13 mouse cellular contexts compared by ENCODE assay signal in genomic region chr13:81785766-81786480, GRCm38 (mm10). TPM values are rescaled to one million over a fixed set of nuclear protein-coding genes. Genes with fewer than 3 reads are reported as not detected.
A peak's percentile ranks its signal among the peaks of the same experiment; 100 is the strongest.
DNase-seq lines count a peak whose midpoint lies in the region; ATAC-seq and TF ChIP-seq lines count a peak whose summit lies in the region.
"Had no signal": no experiment of that assay in that cellular context is flagged by ENCODE, and none has a peak within 500 bp of the region (broad histone marks: within the 10 kb centered on the region; RNA-seq: fewer than 3 reads in every experiment).

No protein-coding gene starts in this region.

- TF ChIP-seq CTCF in olfactory bulb, adult 2 months (IDR thresholded peaks at IDR 0.05; ENCODE audit: insufficient read depth, low read depth, low read length) = no peak

- no peak overlapping the region for H3K4me2 ChIP-seq in heart, embryonic 12.5 days
- H3K4me2 ChIP-seq in neural tube, embryonic 12.5 days (replicated peaks) = peak overlapping the region; percentile 25; the same call in 1 of the 2 replicates
- peak overlapping the region; percentile 54 for H3K4me2 ChIP-seq in forebrain, embryonic 13.5 days
- H3K4me2 ChIP-seq: heart, embryonic 15.5 days had no signal

- H3K4me1 ChIP-seq in heart, embryonic 12.5 days (replicated peaks) = peaks cover 17% of the 10 kb centered on the region
- peaks cover 15% of the 10 kb centered on the region for H3K4me1 ChIP-seq in neural tube, embryonic 12.5 days
- H3K4me1 ChIP-seq in forebrain, embryonic 13.5 days = peaks cover 29% of the 10 kb centered on the region
- peaks cover 7% of the 10 kb centered on the region for H3K4me1 ChIP-seq in olfactory bulb, adult 2 months (ENCODE audit: control insufficient read depth, insufficient read depth, low read length)
- peaks cover 10% of the 10 kb centered on the region; the same call in 1 of the 2 replicates for H3K4me1 ChIP-seq in limb, embryonic 10.5 days

- WGBS in heart, embryonic 12.5 days = 69% methylated on average over 11 of the region's 11 CpGs
- 71% methylated on average over 11 of the region's 11 CpGs for WGBS in neural tube, embryonic 12.5 days
- WGBS in forebrain, embryonic 13.5 days = 43% methylated on average over 11 of the region's 11 CpGs
- WGBS in olfactory bulb, adult 2 months = 23% methylated on average over 11 of the region's 11 CpGs
- WGBS in limb, embryonic 10.5 days = 85% methylated on average over 11 of the region's 11 CpGs

- no peak overlapping the region for H3K27ac ChIP-seq in heart, embryonic 12.5 days (ENCODE audit: poor library complexity, severe bottlenecking)
- no peak overlapping the region for H3K27ac ChIP-seq in neural tube, embryonic 12.5 days
- peak overlapping the region; percentile 54 for H3K27ac ChIP-seq in forebrain, embryonic 13.5 days
- peak overlapping the region; percentile 33; the same call in 1 of the 2 replicates for H3K27ac ChIP-seq in olfactory bulb, adult 2 months (ENCODE audit: insufficient read depth, low read depth, low read length)
- no peak overlapping the region for H3K27ac ChIP-seq in limb, embryonic 10.5 days
- H3K27ac ChIP-seq: heart, embryonic 15.5 days had no signal

- no peak for ATAC-seq in heart, embryonic 12.5 days (ENCODE audit: insufficient number of reproducible peaks, low FRiP score)
- no peak for ATAC-seq in neural tube, embryonic 12.5 days (ENCODE audit: low FRiP score, low read depth)
- ATAC-seq in forebrain, embryonic 13.5 days = no peak

- intact Hi-C loops in heart, postnatal 14 days (cut with DNase I) = loop anchor here (10.0 kb wide), 1 partner anchor 901 kb away; the partner anchor contains the start of gene Arrdc3

- no peak for DNase-seq in heart, postnatal 14 days
- no peak for DNase-seq in neural tube, embryonic 10.5 days (ENCODE audit: extremely low spot score, low spot score)
- DNase-seq in limb, embryonic 10.5 days (ENCODE audit: low spot score) = no peak
- no peak for DNase-seq in gastrocnemius, postnatal 4 days (ENCODE audit: low spot score in 2 of 2)
- DNase-seq: B cell, adult 2 months; liver had no signal

- no peak overlapping the region for H3K4me3 ChIP-seq in heart, embryonic 12.5 days
- no peak overlapping the region for H3K4me3 ChIP-seq in neural tube, embryonic 12.5 days
- peak overlapping the region; percentile 19 for H3K4me3 ChIP-seq in forebrain, embryonic 13.5 days
- H3K4me3 ChIP-seq in olfactory bulb, adult 2 months (ENCODE audit: insufficient read depth, low read depth, low read length) = peak overlapping the region; percentile 30
- H3K4me3 ChIP-seq in limb, embryonic 10.5 days = no peak overlapping the region
- H3K4me3 ChIP-seq: erythroblast, embryonic 14.5 days; heart, embryonic 15.5 days; megakaryocyte, embryonic 14.5 days had no signal

- H3K9ac ChIP-seq in heart, embryonic 12.5 days = peak overlapping the region; percentile 12; the same call in 1 of the 2 replicates
- H3K9ac ChIP-seq in neural tube, embryonic 12.5 days = 0 out of 2 replicates have a peak overlapping the region, but pooled peaks have one; percentile 14
- peak overlapping the region; percentile 50 for H3K9ac ChIP-seq in forebrain, embryonic 13.5 days
- H3K9ac ChIP-seq: heart, embryonic 15.5 days had no signal

- TF ChIP-seq POLR2A in olfactory bulb, adult 2 months (IDR thresholded peaks at IDR 0.05; ENCODE audit: insufficient read depth, low read depth, low read length) = no peak

- H3K9me3 ChIP-seq in heart, embryonic 12.5 days (replicated peaks) = no peaks in the 10 kb centered on the region
- H3K9me3 ChIP-seq in neural tube, embryonic 12.5 days = no peaks in the 10 kb centered on the region
- H3K9me3 ChIP-seq in forebrain, embryonic 13.5 days (replicated peaks) = no peaks in the 10 kb centered on the region
- H3K9me3 ChIP-seq in limb, embryonic 10.5 days (replicated peaks) = no peaks in the 10 kb centered on the region
- H3K9me3 ChIP-seq: heart, embryonic 15.5 days; megakaryocyte, embryonic 14.5 days had no signal

- H3K36me3 ChIP-seq in heart, embryonic 12.5 days = peaks cover 23% of the 10 kb centered on the region
- H3K36me3 ChIP-seq in neural tube, embryonic 12.5 days = peaks cover 19% of the 10 kb centered on the region; the same call in 1 of the 2 replicates
- H3K36me3 ChIP-seq in forebrain, embryonic 13.5 days (ENCODE audit: poor library complexity, severe bottlenecking) = peaks cover 27% of the 10 kb centered on the region
- H3K36me3 ChIP-seq in limb, embryonic 10.5 days = peaks cover 46% of the 10 kb centered on the region

- H3K27me3 ChIP-seq in heart, embryonic 12.5 days (replicated peaks) = no peaks in the 10 kb centered on the region
- H3K27me3 ChIP-seq in neural tube, embryonic 12.5 days (replicated peaks) = no peaks in the 10 kb centered on the region
- no peaks in the 10 kb centered on the region for H3K27me3 ChIP-seq in forebrain, embryonic 13.5 days
- H3K27me3 ChIP-seq in limb, embryonic 10.5 days (ENCODE audit: low read depth, poor library complexity, severe bottlenecking) = no peaks in the 10 kb centered on the region
- H3K27me3 ChIP-seq: heart, embryonic 15.5 days; megakaryocyte, embryonic 14.5 days had no signal

RNA-seq across cellular contexts. Expression of gene Cetn3, which starts 3.0 kb away (rescaled TPM):
- polyA plus RNA-seq in heart, embryonic 12.5 days (2016; fragmentation: Nextera tagmentation; extraction: Ambion mirVana) = 231 TPM in 2 replicates
- 10 to 100 TPM; 71.1 to 76.1 TPM for total RNA-seq in heart, postnatal 14 days (2021)
- polyA plus RNA-seq in neural tube, embryonic 12.5 days (2016; fragmentation: Nextera tagmentation; extraction: Ambion mirVana) = 226 and 269 TPM in 2 replicates
- 267 and 308 TPM in 2 replicates for polyA plus RNA-seq in forebrain, embryonic 13.5 days (2015; fragmentation: Nextera tagmentation; extraction: Ambion mirVana)
- not detected in 2 replicates for polyA plus RNA-seq in olfactory bulb, adult 2 months (2012; ENCODE audit: insufficient read depth, insufficient read length, low replicate concordance, missing spikeins)
- polyA plus RNA-seq in limb, embryonic 10.5 days (2016; fragmentation: Nextera tagmentation; extraction: Ambion mirVana) = 169 and 192 TPM in 2 replicates
- 10 to 100 TPM; 86.4 TPM for total RNA-seq in gastrocnemius, postnatal 4 days (2021)

Comparison
In these comparisons a context has a peak if more than half of its experiments do, and no peak if none do; other contexts are left out.
1. H3K27ac ChIP-seq: peak in forebrain, embryonic 13.5 days (single experiment) and olfactory bulb, adult 2 months (single experiment); none in heart, embryonic 12.5 days (single experiment), neural tube, embryonic 12.5 days (single experiment) and limb, embryonic 10.5 days (single experiment).
2. H3K4me3 ChIP-seq: peak in forebrain, embryonic 13.5 days (single experiment) and olfactory bulb, adult 2 months (single experiment); none in heart, embryonic 12.5 days (single experiment), neural tube, embryonic 12.5 days (single experiment) and limb, embryonic 10.5 days (single experiment).
3. Peak in every context shown above with its lines, with median percentiles within 50 percentile points of each other: H3K9ac ChIP-seq.